Mouse (Mus musculus): ENCODE results near the gene Sbf1. TPM values are rescaled to one million over a fixed set of nuclear protein-coding genes. Genes with fewer than 3 reads are reported as not detected.

Gene Sbf1
- polyA plus RNA-seq, 1 experiment from 2014 or later: 105 TPM

DNA sequence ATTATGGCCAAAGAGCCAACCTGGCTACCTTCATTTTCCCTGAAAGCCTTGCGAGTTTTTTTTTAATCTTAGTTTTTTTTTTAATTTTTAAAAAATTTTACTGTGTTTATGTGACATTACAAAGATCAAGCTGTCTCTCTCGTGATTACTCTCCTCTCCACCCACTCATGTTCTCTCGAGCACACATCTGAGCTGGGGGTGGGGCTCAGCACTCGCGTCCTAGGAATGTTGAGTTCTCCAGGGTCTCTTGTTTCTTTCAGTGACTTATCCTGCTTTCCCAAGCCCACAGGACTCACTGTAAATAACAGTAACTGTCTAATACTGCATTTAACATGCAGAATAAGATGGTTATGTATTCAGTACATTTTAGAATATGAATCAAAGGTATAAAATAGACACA, 50.6 kb downstream of the Sbf1 start:
- Histone ChIP-seq H3K4me1 (replicated peaks; ENCODE audit: control insufficient read depth, insufficient read depth, low read length) (no peaks in the 10 kb centered on the region), H3K9me3 (ENCODE audit: control insufficient read depth, low read length) (no peaks in the 10 kb centered on the region), H3K36me3 (replicated peaks; ENCODE audit: control insufficient read depth, insufficient read depth) (peaks cover 88% of the 10 kb centered on the region), H3K27me3 (ENCODE audit: control insufficient read depth, insufficient read depth, low read length) (no peaks in the 10 kb centered on the region), H3K4me2 (replicated peaks) (no peak overlapping the region), H3K4me3 (replicated peaks; ENCODE audit: low read length) (no peak overlapping the region), H3K9ac (no peak overlapping the region), H3K27ac (no peak overlapping the region)
- no peak for ATAC-seq (ENCODE audit: low FRiP score)
- no peak for DNase-seq (ENCODE audit: low spot score)
- 86% methylated on average over 5 of the region's 5 CpGs for WGBS

DNA sequence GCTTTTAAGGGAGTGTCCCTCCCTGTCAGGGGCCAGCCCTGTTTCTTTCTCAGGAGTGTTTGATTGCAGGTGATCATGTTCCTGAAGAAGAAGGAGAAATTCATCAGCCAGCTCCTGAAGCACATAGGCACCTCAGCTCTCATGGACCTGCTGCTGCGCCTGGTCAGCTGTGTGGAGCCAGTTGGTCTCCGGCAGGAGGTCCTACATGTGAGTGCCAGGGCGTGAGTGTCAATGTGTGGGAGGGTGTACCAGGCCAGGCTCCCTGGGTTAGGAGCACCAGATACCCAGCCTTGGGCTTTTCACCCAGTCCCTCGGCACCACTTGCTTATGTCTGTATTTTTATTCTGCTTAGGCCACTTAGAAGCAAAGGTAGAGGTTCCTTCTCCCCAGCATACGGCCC, 56.1 kb downstream of the Sbf1 start:
- no peak overlapping the region for H3K27ac ChIP-seq
- no peak for ATAC-seq (ENCODE audit: low FRiP score)
- DNase-seq (ENCODE audit: low spot score): no peak
- no peak overlapping the region for H3K4me3 ChIP-seq (replicated peaks; ENCODE audit: low read length)
- 92% methylated on average over 5 of the region's 5 CpGs for WGBS
- no peak overlapping the region for H3K4me2 ChIP-seq (replicated peaks)
- no peaks in the 10 kb centered on the region for H3K9me3 ChIP-seq (ENCODE audit: control insufficient read depth, low read length)
- H3K9ac ChIP-seq: no peak overlapping the region
- H3K4me1 ChIP-seq (replicated peaks; ENCODE audit: control insufficient read depth, insufficient read depth, low read length): no peaks in the 10 kb centered on the region; the same call in 1 of the 2 replicates
- H3K36me3 ChIP-seq (replicated peaks; ENCODE audit: control insufficient read depth, insufficient read depth): peaks cover 89% of the 10 kb centered on the region
- no peaks in the 10 kb centered on the region for H3K27me3 ChIP-seq (ENCODE audit: control insufficient read depth, insufficient read depth, low read length)

DNA sequence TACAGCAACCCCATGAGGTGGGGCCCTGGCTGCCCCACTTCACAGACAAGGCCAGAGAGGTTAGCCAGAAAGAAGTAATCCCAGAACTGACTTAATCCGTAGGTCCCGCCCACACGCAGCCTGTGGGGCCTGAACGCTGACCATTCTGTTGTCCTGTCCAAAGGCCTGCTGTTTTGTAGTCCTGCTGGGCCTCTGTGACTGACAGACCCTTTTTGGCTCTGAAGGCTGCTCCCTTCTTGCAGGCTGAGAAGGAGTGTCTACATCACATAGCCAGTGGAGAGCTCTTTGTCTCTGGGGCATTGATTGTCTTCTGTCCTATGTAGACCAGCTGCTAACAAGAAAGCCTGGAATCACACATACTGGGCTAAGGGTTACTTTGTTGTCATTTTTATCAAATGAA, 59.8 kb downstream of the Sbf1 start:
- Histone ChIP-seq H3K27ac (peak overlapping the region; percentile 38), H3K36me3 (replicated peaks; ENCODE audit: control insufficient read depth, insufficient read depth) (peaks cover 85% of the 10 kb centered on the region), H3K4me2 (replicated peaks) (no peak overlapping the region), H3K9me3 (ENCODE audit: control insufficient read depth, low read length) (no peaks in the 10 kb centered on the region), H3K4me3 (replicated peaks; ENCODE audit: low read length) (no peak overlapping the region), H3K4me1 (replicated peaks; ENCODE audit: control insufficient read depth, insufficient read depth, low read length) (no peaks in the 10 kb centered on the region; the same call in 1 of the 2 replicates), H3K27me3 (ENCODE audit: control insufficient read depth, insufficient read depth, low read length) (no peaks in the 10 kb centered on the region), H3K9ac (no peak overlapping the region)
- WGBS: 17% methylated on average over 4 of the region's 4 CpGs
- DNase-seq (ENCODE audit: low spot score): no peak
- ATAC-seq (ENCODE audit: low FRiP score): peak; percentile 51; the same call in 1 of the 2 replicates

DNA sequence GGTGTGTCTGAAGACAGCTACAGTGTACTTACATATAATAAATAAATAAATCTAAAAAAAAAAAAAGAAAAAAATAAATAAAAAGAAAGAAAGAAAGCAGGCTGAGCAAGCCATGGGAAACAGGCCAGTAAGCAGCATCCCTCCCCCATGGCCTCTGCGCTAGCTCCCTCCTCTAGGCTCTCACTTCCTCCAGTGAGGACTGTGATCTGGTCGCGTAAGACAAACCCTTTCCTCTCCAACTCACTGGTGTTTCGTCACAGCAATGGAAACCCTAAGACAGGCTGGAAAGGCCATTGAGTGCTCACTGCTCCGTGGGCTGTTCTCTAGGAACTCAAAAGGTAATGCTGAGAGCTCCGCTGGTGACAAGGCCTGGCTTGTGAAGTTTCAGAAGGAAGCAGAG, 66.0 kb downstream of the Sbf1 start:
- no peak overlapping the region for H3K4me2 ChIP-seq (replicated peaks)
- no peaks in the 10 kb centered on the region for H3K4me1 ChIP-seq (replicated peaks; ENCODE audit: control insufficient read depth, insufficient read depth, low read length)
- ATAC-seq (ENCODE audit: low FRiP score) (no peak), DNase-seq (ENCODE audit: low spot score) (no peak)
- no peak overlapping the region for H3K27ac ChIP-seq
- H3K9ac ChIP-seq: no peak overlapping the region
- WGBS: 93% methylated on average over 6 of the region's 6 CpGs
- H3K4me3 ChIP-seq (replicated peaks; ENCODE audit: low read length): no peak overlapping the region
- H3K9me3 ChIP-seq (ENCODE audit: control insufficient read depth, low read length): no peaks in the 10 kb centered on the region
- H3K27me3 ChIP-seq (ENCODE audit: control insufficient read depth, insufficient read depth, low read length): no peaks in the 10 kb centered on the region
- H3K36me3 ChIP-seq (replicated peaks; ENCODE audit: control insufficient read depth, insufficient read depth): peaks cover 57% of the 10 kb centered on the region

DNA sequence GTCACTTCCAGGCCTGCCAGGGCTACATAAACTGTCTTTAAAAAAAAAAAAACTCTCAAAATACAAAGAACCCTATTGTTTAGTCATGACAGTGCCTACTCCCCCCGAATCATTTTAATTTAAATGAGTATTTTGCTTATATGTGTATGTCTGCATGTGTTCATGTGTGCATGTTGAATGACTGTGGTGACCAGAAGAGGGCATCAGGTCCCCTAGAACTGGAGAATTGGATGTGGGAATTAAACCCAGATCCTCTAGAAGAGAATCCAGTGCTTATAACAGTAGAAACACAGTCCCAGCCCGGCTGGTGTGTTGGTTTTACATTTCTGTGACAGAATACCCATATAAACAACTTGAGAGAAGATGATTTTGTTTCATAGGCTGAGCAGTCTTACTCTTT, 74.1 kb downstream of the Sbf1 start:
- no peaks in the 10 kb centered on the region for H3K4me1 ChIP-seq (replicated peaks; ENCODE audit: control insufficient read depth, insufficient read depth, low read length)
- H3K4me2 ChIP-seq (replicated peaks): no peak overlapping the region

DNA sequence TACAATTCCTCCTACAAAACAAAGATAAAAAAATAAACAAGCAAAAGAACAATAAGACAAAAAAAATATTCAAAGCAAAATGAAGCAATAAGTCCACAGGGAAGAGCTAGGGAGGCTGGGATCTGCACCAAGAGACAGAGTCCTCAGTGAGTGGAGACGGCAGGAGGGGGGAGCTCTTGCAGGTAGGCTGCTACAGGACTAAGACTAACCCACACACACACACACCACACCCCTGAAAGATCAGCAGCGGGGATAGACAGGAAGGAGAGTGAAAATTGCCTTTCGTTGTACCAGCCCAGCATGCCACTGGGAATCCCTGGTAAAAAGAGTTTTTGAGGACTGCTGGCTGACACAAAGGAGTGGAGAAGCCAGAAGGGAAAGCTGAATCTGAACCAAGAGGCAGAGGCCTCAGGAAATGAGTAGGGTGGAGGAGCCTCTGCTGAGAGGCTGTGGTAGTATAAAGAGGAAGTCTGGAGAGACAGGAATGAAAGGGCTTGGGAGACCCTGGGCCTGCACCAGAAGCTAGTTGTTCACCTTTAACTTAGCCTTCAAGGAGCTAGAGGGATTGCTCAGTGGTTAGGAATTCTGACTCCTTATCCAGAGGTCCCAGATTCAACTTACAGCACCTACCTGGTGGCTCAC, 75.2 kb downstream of the Sbf1 start:
- WGBS: 77% methylated on average over 3 of the region's 3 CpGs
- no peak overlapping the region for H3K27ac ChIP-seq

More for the DNA sequence above, 74.1 kb downstream of the Sbf1 start:
- Histone ChIP-seq H3K9ac (no peak overlapping the region), H3K9me3 (ENCODE audit: control insufficient read depth, low read length) (no peaks in the 10 kb centered on the region), H3K27me3 (ENCODE audit: control insufficient read depth, insufficient read depth, low read length) (no peaks in the 10 kb centered on the region), H3K36me3 (replicated peaks; ENCODE audit: control insufficient read depth, insufficient read depth) (peaks cover 45% of the 10 kb centered on the region), H3K4me3 (replicated peaks; ENCODE audit: low read length) (no peak overlapping the region), H3K27ac (no peak overlapping the region)
- WGBS: 69% methylated on average over 2 of the region's 2 CpGs
- no peak for ATAC-seq (ENCODE audit: low FRiP score)
- DNase-seq (ENCODE audit: low spot score): no peak

More for the DNA sequence above, 75.2 kb downstream of the Sbf1 start:
- H3K36me3 ChIP-seq (replicated peaks; ENCODE audit: control insufficient read depth, insufficient read depth): peaks cover 34% of the 10 kb centered on the region
- no peak for DNase-seq (ENCODE audit: low spot score)
- H3K4me1 ChIP-seq (replicated peaks; ENCODE audit: control insufficient read depth, insufficient read depth, low read length): no peaks in the 10 kb centered on the region
- H3K9ac ChIP-seq: no peak overlapping the region
- no peak overlapping the region for H3K4me3 ChIP-seq (replicated peaks; ENCODE audit: low read length)
- ATAC-seq (ENCODE audit: low FRiP score): no peak
- no peaks in the 10 kb centered on the region for H3K27me3 ChIP-seq (ENCODE audit: control insufficient read depth, insufficient read depth, low read length)
- no peaks in the 10 kb centered on the region for H3K9me3 ChIP-seq (ENCODE audit: control insufficient read depth, low read length)
- no peak overlapping the region for H3K4me2 ChIP-seq (replicated peaks)

Small RNA genes within 50 kb of the gene (microRNA-seq; reads per million reads assigned to microRNA genes)
- 0.65 reads per million for gene Mir6959

Other genes starting within 250 kb of the Sbf1 start
- gene Trabd, start 240.2 kb downstream of the Sbf1 start, polyA plus RNA-seq (2014; fragmentation: Nextera tagmentation; extraction: Ambion mirVana): 34.2 and 41.0 TPM in 2 replicates
- 22.2 and 23.0 TPM in 2 replicates for gene Selenoo, start 226.2 kb downstream of the Sbf1 start, polyA plus RNA-seq (2014; fragmentation: Nextera tagmentation; extraction: Ambion mirVana)
- 17.2 and 19.1 TPM in 2 replicates for gene Tubgcp6, start 192.2 kb downstream of the Sbf1 start, polyA plus RNA-seq (2014; fragmentation: Nextera tagmentation; extraction: Ambion mirVana)
- gene Hdac10, start 186.6 kb downstream of the Sbf1 start, polyA plus RNA-seq (2014; fragmentation: Nextera tagmentation; extraction: Ambion mirVana): 17.0 and 19.1 TPM in 2 replicates
- 3.3 and 4.0 TPM in 2 replicates for gene Mapk12, start 174.6 kb downstream of the Sbf1 start, polyA plus RNA-seq (2014; fragmentation: Nextera tagmentation; extraction: Ambion mirVana)
- gene Mapk11, start 165.7 kb downstream of the Sbf1 start, polyA plus RNA-seq (2014; fragmentation: Nextera tagmentation; extraction: Ambion mirVana): 20.4 and 22.4 TPM in 2 replicates
- 99.2 and 101 TPM in 2 replicates for gene Plxnb2, start 134.5 kb downstream of the Sbf1 start, polyA plus RNA-seq (2014; fragmentation: Nextera tagmentation; extraction: Ambion mirVana)
- 71.4 and 71.6 TPM in 2 replicates for gene Dennd6b, start 118.8 kb downstream of the Sbf1 start, polyA plus RNA-seq (2014; fragmentation: Nextera tagmentation; extraction: Ambion mirVana)
- 78.2 and 84.0 TPM in 2 replicates for gene Ppp6r2, start 103.8 kb downstream of the Sbf1 start, polyA plus RNA-seq (2014; fragmentation: Nextera tagmentation; extraction: Ambion mirVana)
- gene Adm2, start 7.4 kb upstream of the Sbf1 start, polyA plus RNA-seq (2014; fragmentation: Nextera tagmentation; extraction: Ambion mirVana): not detected in 2 replicates
- gene Miox, start 19.1 kb upstream of the Sbf1 start, polyA plus RNA-seq (2014; fragmentation: Nextera tagmentation; extraction: Ambion mirVana): not detected in 2 replicates
- gene Lmf2, start 40.3 kb upstream of the Sbf1 start, polyA plus RNA-seq (2014; fragmentation: Nextera tagmentation; extraction: Ambion mirVana): 24.2 and 24.6 TPM in 2 replicates
- 94.7 and 112 TPM in 2 replicates for gene Ncaph2, start 40.4 kb upstream of the Sbf1 start, polyA plus RNA-seq (2014; fragmentation: Nextera tagmentation; extraction: Ambion mirVana)
- 19.5 and 20.5 TPM in 2 replicates for gene Sco2, start 58.5 kb upstream of the Sbf1 start, polyA plus RNA-seq (2014; fragmentation: Nextera tagmentation; extraction: Ambion mirVana)
- gene Tymp, start 61.7 kb upstream of the Sbf1 start, polyA plus RNA-seq (2014; fragmentation: Nextera tagmentation; extraction: Ambion mirVana): 2.2 and 3.0 TPM in 2 replicates
- 1.3 and 5.5 TPM in 2 replicates for gene Odf3b, start 64.0 kb upstream of the Sbf1 start, polyA plus RNA-seq (2014; fragmentation: Nextera tagmentation; extraction: Ambion mirVana)
- 0.07 TPM in 1 of 2 replicates, not detected in the other for gene Klhdc7b, start 69.6 kb upstream of the Sbf1 start, polyA plus RNA-seq (2014; fragmentation: Nextera tagmentation; extraction: Ambion mirVana)
- gene Syce3, start 95.2 kb upstream of the Sbf1 start, polyA plus RNA-seq (2014; fragmentation: Nextera tagmentation; extraction: Ambion mirVana): not detected in 2 replicates
- gene Cpt1b, start 110.6 kb upstream of the Sbf1 start, polyA plus RNA-seq (2014; fragmentation: Nextera tagmentation; extraction: Ambion mirVana): 1.2 TPM in 2 replicates
- 2.7 and 3.2 TPM in 2 replicates for gene C730034F03Rik, start 114.3 kb upstream of the Sbf1 start, polyA plus RNA-seq (2014; fragmentation: Nextera tagmentation; extraction: Ambion mirVana)
- gene Gm44502, start 114.4 kb upstream of the Sbf1 start, polyA plus RNA-seq (2014; fragmentation: Nextera tagmentation; extraction: Ambion mirVana): not detected in 2 replicates
- 71.2 and 76.3 TPM in 2 replicates for gene Chkb, start 114.6 kb upstream of the Sbf1 start, polyA plus RNA-seq (2014; fragmentation: Nextera tagmentation; extraction: Ambion mirVana)
- gene Mapk8ip2, start 138.6 kb upstream of the Sbf1 start, polyA plus RNA-seq (2014; fragmentation: Nextera tagmentation; extraction: Ambion mirVana): 62.8 and 66.3 TPM in 2 replicates
- 20.7 and 22.3 TPM in 2 replicates for gene Arsa, start 162.1 kb upstream of the Sbf1 start, polyA plus RNA-seq (2014; fragmentation: Nextera tagmentation; extraction: Ambion mirVana)
- 8.6 and 9.6 TPM in 2 replicates for gene Shank3, start 184.3 kb upstream of the Sbf1 start, polyA plus RNA-seq (2014; fragmentation: Nextera tagmentation; extraction: Ambion mirVana)